Mouse (Mus musculus): ENCODE data around the gene Hspa1l. TPM values are rescaled to one million over a fixed set of nuclear protein-coding genes. Genes with fewer than 3 reads are reported as not detected.

Gene Hspa1l
- polyA plus RNA-seq, 1 experiment from 2014 or later, result 0.99 TPM

DNA sequence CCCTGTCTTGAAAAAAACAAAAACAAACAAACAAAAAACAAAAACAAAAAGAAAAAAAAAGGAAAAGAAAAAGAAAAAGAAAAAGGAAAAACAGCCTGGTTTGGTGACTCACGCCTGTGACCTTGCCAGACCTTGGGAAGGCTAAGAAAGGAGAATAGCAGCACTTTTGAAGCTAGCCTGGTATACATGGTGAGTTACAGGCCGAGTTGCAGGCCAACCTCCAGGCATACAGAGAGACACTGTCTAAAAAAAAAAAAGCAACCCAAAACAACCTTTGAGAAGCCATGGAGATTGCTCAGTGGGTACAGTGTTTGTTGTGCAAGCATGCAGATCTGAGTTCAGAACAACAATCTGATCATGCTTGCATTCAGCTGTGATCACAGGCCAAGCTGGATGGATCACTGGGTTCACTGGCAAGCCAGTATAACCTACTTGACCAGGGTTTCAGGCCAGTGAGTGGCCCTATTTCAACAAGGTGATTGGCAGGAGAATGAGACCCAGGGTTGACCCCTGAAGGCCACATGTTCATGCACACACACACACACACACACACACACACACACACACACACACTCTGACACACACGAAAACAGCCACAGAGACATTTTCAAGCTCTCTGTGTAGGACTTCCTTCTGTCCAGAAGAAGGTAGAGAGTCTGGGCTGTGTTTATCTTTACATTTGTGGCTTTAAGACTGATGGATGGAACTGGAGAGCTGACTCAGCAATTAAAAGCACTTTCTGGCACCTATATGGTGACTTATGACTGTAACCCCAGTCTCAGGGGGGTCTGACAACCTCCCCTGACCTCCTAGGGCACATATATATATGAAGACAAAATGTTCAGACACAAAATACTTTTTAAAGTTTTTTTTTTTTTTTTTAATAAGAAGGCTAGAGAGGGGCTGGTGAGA, 3.3 kb downstream of the Hspa1l start:
- Histone ChIP-seq H3K9me3 (ENCODE audit: control insufficient read depth, low read length) (no peaks in the 10 kb centered on the region), H3K27ac (replicated peaks; ENCODE audit: low read depth, low read length) (no peak overlapping the region), H3K4me1 (ENCODE audit: control insufficient read depth, insufficient read depth, low read length) (peaks cover 5% of the 10 kb centered on the region; the same call in 1 of the 2 replicates), H3K9ac (ENCODE audit: low read depth, low read length) (no peak overlapping the region), H3K4me3 (ENCODE audit: low read depth, low read length) (no peak overlapping the region), H3K36me3 (ENCODE audit: control insufficient read depth, insufficient read depth, low read length) (no peaks in the 10 kb centered on the region), H3K27me3 (replicated peaks; ENCODE audit: control insufficient read depth, insufficient read depth, low read length) (no peaks in the 10 kb centered on the region), H3K4me2 (ENCODE audit: low read depth, low read length) (no peak overlapping the region)
- WGBS, result 82% methylated on average over 3 of the region's 3 CpGs
- ATAC-seq (ENCODE audit: low read depth) (no peak), DNase-seq (ENCODE audit: low spot score) (no peak)

DNA sequence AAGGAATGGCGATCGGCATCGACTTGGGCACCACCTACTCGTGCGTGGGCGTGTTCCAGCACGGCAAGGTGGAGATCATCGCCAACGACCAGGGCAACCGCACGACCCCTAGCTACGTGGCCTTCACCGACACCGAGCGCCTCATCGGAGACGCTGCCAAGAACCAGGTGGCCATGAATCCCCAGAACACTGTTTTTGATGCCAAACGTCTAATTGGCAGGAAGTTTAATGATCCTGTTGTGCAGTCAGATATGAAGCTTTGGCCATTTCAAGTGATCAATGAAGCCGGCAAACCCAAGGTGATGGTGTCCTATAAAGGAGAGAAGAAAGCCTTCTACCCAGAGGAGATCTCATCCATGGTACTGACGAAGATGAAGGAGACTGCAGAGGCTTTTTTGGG, 4.5 kb downstream of the Hspa1l start:
- Histone ChIP-seq H3K27me3 (replicated peaks; ENCODE audit: control insufficient read depth, insufficient read depth, low read length) (no peaks in the 10 kb centered on the region), H3K4me1 (ENCODE audit: control insufficient read depth, insufficient read depth, low read length) (peaks cover 7% of the 10 kb centered on the region; the same call in 1 of the 2 replicates), H3K4me2 (ENCODE audit: low read depth, low read length) (no peak overlapping the region), H3K4me3 (ENCODE audit: low read depth, low read length) (no peak overlapping the region), H3K36me3 (ENCODE audit: control insufficient read depth, insufficient read depth, low read length) (no peaks in the 10 kb centered on the region), H3K9me3 (ENCODE audit: control insufficient read depth, low read length) (no peaks in the 10 kb centered on the region), H3K27ac (replicated peaks; ENCODE audit: low read depth, low read length) (no peak overlapping the region), H3K9ac (ENCODE audit: low read depth, low read length) (no peak overlapping the region)
- 93% methylated on average over 20 of the region's 20 CpGs for WGBS
- ATAC-seq (ENCODE audit: low read depth), result no peak
- no peak for DNase-seq (ENCODE audit: low spot score)

DNA sequence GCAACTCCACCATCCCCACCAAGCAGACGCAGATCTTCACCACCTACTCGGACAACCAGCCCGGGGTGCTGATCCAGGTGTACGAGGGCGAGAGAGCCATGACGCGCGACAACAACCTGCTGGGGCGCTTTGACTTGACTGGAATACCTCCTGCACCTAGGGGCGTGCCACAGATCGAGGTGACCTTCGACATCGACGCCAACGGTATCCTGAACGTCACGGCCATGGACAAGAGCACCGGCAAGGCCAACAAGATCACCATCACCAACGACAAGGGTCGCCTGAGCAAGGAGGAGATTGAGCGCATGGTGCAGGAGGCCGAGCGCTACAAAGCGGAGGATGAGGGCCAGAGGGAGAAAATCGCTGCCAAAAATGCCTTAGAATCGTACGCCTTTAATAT, 5.7 kb downstream of the Hspa1l start:
- no peaks in the 10 kb centered on the region for H3K9me3 ChIP-seq (ENCODE audit: control insufficient read depth, low read length)
- no peaks in the 10 kb centered on the region for H3K27me3 ChIP-seq (replicated peaks; ENCODE audit: control insufficient read depth, insufficient read depth, low read length)
- ATAC-seq (ENCODE audit: low read depth) (no peak), DNase-seq (ENCODE audit: low spot score) (no peak)
- H3K36me3 ChIP-seq (ENCODE audit: control insufficient read depth, insufficient read depth, low read length), result peaks cover 1% of the 10 kb centered on the region; the same call in 1 of the 2 replicates
- WGBS, result 88% methylated on average over 27 of the region's 27 CpGs
- H3K4me2 ChIP-seq (ENCODE audit: low read depth, low read length), result no peak overlapping the region
- H3K9ac ChIP-seq (ENCODE audit: low read depth, low read length), result no peak overlapping the region
- H3K4me3 ChIP-seq (ENCODE audit: low read depth, low read length), result no peak overlapping the region
- H3K27ac ChIP-seq (replicated peaks; ENCODE audit: low read depth, low read length), result no peak overlapping the region
- peaks cover 6% of the 10 kb centered on the region for H3K4me1 ChIP-seq (ENCODE audit: control insufficient read depth, insufficient read depth, low read length)

DNA sequence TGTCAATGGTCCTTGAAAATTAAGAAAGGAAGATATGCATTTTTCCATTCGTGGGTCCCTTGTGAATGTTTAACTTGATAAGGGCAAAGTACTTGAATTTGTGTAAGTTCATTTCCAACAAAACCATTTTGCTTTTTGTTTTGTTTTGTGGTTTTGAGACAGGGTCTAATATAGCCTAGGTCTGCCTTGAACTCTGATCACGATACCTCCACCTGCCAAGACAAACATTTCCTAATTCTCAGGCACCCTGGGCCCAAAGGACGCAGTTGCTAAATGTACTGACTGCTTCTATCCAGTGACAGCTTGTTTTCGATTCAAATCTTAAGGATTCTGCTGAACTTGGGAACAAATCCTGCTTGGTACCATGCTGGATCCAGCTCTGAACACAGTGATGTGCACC, 7.1 kb downstream of the Hspa1l start:
- ATAC-seq (ENCODE audit: low read depth) (no peak), DNase-seq (ENCODE audit: low spot score) (no peak)
- Histone ChIP-seq H3K9ac (ENCODE audit: low read depth, low read length) (no peak overlapping the region), H3K4me2 (ENCODE audit: low read depth, low read length) (no peak overlapping the region), H3K4me3 (ENCODE audit: low read depth, low read length) (no peak overlapping the region), H3K36me3 (ENCODE audit: control insufficient read depth, insufficient read depth, low read length) (peaks cover 5% of the 10 kb centered on the region), H3K27me3 (replicated peaks; ENCODE audit: control insufficient read depth, insufficient read depth, low read length) (no peaks in the 10 kb centered on the region), H3K4me1 (ENCODE audit: control insufficient read depth, insufficient read depth, low read length) (peaks cover 6% of the 10 kb centered on the region), H3K9me3 (ENCODE audit: control insufficient read depth, low read length) (no peaks in the 10 kb centered on the region), H3K27ac (replicated peaks; ENCODE audit: low read depth, low read length) (no peak overlapping the region)
- 84% methylated on average over 4 of the region's 4 CpGs for WGBS

DNA sequence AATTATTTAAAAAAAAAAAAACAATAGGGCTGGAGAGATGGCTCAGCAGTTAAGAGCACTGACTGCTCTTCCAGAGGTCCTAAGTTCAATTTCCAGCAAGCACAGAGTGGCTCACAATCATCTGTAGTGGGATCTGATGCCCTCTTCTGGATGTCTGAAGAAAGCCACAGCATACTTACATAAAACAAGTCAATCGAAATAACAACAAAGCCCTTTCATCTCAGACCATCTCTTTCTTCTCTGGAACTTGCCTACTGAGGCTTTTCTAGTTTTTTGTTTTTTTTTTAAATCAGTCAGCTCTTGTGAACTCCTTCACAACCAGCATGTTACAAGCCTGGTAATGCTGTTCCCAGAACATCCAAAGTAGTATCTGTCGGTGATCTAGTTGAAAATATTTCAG, 8.2 kb downstream of the Hspa1l start:
- Histone ChIP-seq H3K36me3 (ENCODE audit: control insufficient read depth, insufficient read depth, low read length) (peaks cover 15% of the 10 kb centered on the region), H3K9me3 (ENCODE audit: control insufficient read depth, low read length) (no peaks in the 10 kb centered on the region), H3K27me3 (replicated peaks; ENCODE audit: control insufficient read depth, insufficient read depth, low read length) (no peaks in the 10 kb centered on the region), H3K4me3 (ENCODE audit: low read depth, low read length) (peak overlapping the region; percentile 83), H3K4me1 (ENCODE audit: control insufficient read depth, insufficient read depth, low read length) (peaks cover 6% of the 10 kb centered on the region), H3K27ac (replicated peaks; ENCODE audit: low read depth, low read length) (peak overlapping the region; percentile 97; the same call in 1 of the 2 replicates), H3K9ac (ENCODE audit: low read depth, low read length) (peak overlapping the region; percentile 90), H3K4me2 (ENCODE audit: low read depth, low read length) (peak overlapping the region; percentile 93)
- 12% methylated on average over 2 of the region's 2 CpGs for WGBS
- no peak for ATAC-seq (ENCODE audit: low read depth)
- peak; percentile 84 for DNase-seq (ENCODE audit: low spot score)

DNA sequence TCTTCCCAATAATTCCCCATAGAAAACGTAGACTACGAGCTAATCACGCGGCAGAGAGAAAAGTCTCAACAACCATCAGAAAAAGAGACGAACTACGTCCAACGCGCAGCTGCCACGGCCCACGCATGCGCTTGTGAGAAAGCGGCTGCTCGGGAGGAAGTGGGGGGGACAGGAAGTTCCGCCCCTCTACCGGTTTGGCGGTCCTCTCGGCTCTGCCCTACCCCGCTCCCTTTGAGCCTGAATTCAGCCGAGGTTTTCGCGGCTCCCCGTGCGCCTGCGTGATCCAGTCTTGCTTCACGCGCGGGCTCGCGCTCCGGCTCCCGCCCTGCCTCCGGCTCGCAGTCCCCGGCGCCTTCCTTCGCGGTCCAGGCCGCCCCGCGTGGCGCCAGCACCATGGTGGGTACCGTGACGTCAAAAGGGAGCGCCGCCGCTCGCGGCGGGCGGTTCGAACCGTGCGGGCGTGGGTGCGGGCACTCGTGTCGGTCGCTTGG, 9.2 kb downstream of the Hspa1l start, which contains the start of gene Lsm2:
TSS of gene Lsm2 (plus strand) at position 173 of the 491 bp plus-strand sequence.
- ATAC-seq (ENCODE audit: low read depth), result peak; percentile 96
- peak within 1 kb of the TSS; percentile 83 for H3K4me3 ChIP-seq (ENCODE audit: low read depth, low read length)
- peaks cover 6% of the 10 kb centered on the region for H3K4me1 ChIP-seq (ENCODE audit: control insufficient read depth, insufficient read depth, low read length)
- peaks cover 26% of the 10 kb centered on the region for H3K36me3 ChIP-seq (ENCODE audit: control insufficient read depth, insufficient read depth, low read length)
- H3K27ac ChIP-seq (replicated peaks; ENCODE audit: low read depth, low read length), result peak within 1 kb of the TSS; percentile 97
- peak within 1 kb of the TSS; percentile 90 for H3K9ac ChIP-seq (ENCODE audit: low read depth, low read length)
- 0% methylated on average over 48 of the region's 58 CpGs for WGBS
- H3K4me2 ChIP-seq (ENCODE audit: low read depth, low read length), result peak within 1 kb of the TSS; percentile 93
- peak; percentile 97 for DNase-seq (ENCODE audit: low spot score)
- no peaks in the 10 kb centered on the region for H3K27me3 ChIP-seq (replicated peaks; ENCODE audit: control insufficient read depth, insufficient read depth, low read length)
- H3K9me3 ChIP-seq (ENCODE audit: control insufficient read depth, low read length), result no peaks in the 10 kb centered on the region

DNA sequence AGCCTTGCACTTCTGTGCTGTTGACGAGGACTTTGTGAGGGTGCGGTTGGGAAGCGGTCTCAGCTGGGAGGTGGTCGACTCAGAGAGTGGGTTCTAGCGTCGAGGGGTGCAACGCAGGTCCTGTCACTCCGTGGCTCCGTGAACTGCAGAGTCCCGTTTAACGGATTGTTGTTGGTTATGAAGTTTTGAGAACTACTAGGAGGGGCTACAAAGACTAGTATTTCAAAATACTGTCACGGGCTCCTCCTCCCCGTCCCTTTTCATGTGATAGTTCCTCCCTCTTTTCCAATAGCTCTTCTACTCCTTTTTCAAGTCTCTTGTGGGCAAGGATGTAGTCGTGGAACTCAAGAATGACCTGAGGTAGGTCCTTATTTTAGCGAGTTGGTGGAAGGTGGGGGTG, 9.8 kb downstream of the Hspa1l start:
- Histone ChIP-seq H3K4me3 (ENCODE audit: low read depth, low read length) (peak overlapping the region; percentile 83), H3K9me3 (ENCODE audit: control insufficient read depth, low read length) (no peaks in the 10 kb centered on the region), H3K27ac (replicated peaks; ENCODE audit: low read depth, low read length) (peak overlapping the region; percentile 97), H3K27me3 (replicated peaks; ENCODE audit: control insufficient read depth, insufficient read depth, low read length) (no peaks in the 10 kb centered on the region), H3K9ac (ENCODE audit: low read depth, low read length) (peak overlapping the region; percentile 90), H3K4me2 (ENCODE audit: low read depth, low read length) (peak overlapping the region; percentile 93), H3K36me3 (ENCODE audit: control insufficient read depth, insufficient read depth, low read length) (peaks cover 27% of the 10 kb centered on the region), H3K4me1 (ENCODE audit: control insufficient read depth, insufficient read depth, low read length) (peaks cover 6% of the 10 kb centered on the region)
- 0% methylated on average over 15 of the region's 15 CpGs for WGBS
- DNase-seq (ENCODE audit: low spot score) (no peak), ATAC-seq (ENCODE audit: low read depth) (no peak)

DNA sequence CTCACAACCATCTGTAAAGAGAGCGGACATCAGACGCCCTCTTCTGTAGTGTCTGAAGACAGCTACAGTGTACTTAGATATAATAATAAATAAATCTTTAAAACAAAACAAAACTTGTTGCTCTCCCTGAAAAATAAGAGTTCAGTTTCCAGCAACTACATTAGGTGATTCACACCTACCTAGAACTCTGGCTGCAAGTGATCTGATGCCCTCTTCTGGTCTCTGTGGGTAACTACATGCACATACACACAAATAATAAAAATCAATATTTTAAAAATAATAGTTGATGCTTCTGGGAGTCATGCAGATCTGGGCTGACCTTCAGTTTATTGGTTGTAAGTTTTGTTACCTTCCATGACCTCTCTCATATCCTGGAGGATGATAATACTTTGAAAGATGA, 11.7 kb downstream of the Hspa1l start:
- Histone ChIP-seq H3K9ac (ENCODE audit: low read depth, low read length) (no peak overlapping the region), H3K36me3 (ENCODE audit: control insufficient read depth, insufficient read depth, low read length) (peaks cover 38% of the 10 kb centered on the region), H3K9me3 (ENCODE audit: control insufficient read depth, low read length) (no peaks in the 10 kb centered on the region), H3K27me3 (replicated peaks; ENCODE audit: control insufficient read depth, insufficient read depth, low read length) (no peaks in the 10 kb centered on the region), H3K27ac (replicated peaks; ENCODE audit: low read depth, low read length) (no peak overlapping the region), H3K4me1 (ENCODE audit: control insufficient read depth, insufficient read depth, low read length) (peaks cover 6% of the 10 kb centered on the region), H3K4me3 (ENCODE audit: low read depth, low read length) (no peak overlapping the region), H3K4me2 (ENCODE audit: low read depth, low read length) (no peak overlapping the region)
- 80% methylated on average over 2 of the region's 2 CpGs for WGBS
- DNase-seq (ENCODE audit: low spot score) (peak; percentile 55), ATAC-seq (ENCODE audit: low read depth) (no peak)
